Mouse (Mus musculus) lung, postnatal 0 days (tissue): ENCODE measurements around the gene Fchsd2.

Source experiments
- CTCF ChIP-seq: IDR thresholded peaks from 2 replicates; pipeline ENCODE4 v1.5.1; 2016; ENCODE audit warnings: antibody characterized with exemption, mild to moderate bottlenecking
- EP300 ChIP-seq: IDR thresholded peaks from 2 replicates; pipeline ENCODE4 v1.6.1; 2016; ENCODE audit warnings: antibody characterized with exemption, mild to moderate bottlenecking, control low read depth

- TF ChIP-seq CTCF = no peak
- no peak for TF ChIP-seq EP300
Measured at GRCm38 (mm10) chr7:101330074-101330840, 237.6 kb downstream of the Fchsd2 start.
